Mouse (Mus musculus) kidney, postnatal 36 days (tissue): Measurements from ENCODE around the gene Glyctk.
A peak's percentile ranks its signal among the peaks of the same experiment; 100 is the strongest.

Source experiments
- DNase-seq, 2 experiments: peaks; one replicate each; pipeline ENCODE4 v3.0.0; 2021 to 2022; ENCODE audit warnings: mixed read lengths in 2 of 2

Glyctk gene

GRCm38 (mm10) chr9:106145582-106145981 lies 12.4 kb downstream of the Glyctk start:
- no peak for DNase-seq

GRCm38 (mm10) chr9:106144176-106144575 lies 13.8 kb downstream of the Glyctk start:
- no peak for DNase-seq

GRCm38 (mm10) chr9:106141955-106142354 lies 16.0 kb downstream of the Glyctk start:
- no peak for DNase-seq

DNA sequence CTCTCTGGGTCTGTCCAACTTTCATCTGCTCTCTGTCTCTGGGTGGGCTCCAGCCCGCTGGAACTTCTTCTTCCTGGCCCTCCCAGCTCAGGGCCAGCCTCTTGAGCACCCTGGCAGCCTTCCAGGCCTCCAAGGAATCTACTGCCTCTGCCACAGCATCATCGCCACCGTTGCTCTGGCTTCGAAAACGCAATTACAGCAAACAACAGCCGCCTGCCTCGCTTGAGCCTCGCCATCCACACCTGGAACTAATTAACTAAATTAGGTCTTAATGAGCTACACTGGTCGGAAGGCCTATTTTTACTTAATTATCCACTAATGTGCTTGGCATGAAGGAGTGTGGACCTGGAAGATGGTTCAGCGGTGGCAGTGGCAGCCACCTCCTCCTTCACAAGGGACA lies 18.2 kb downstream of the Glyctk start:
- peak in 1 of 2 experiments; percentile 61 for DNase-seq

DNA sequence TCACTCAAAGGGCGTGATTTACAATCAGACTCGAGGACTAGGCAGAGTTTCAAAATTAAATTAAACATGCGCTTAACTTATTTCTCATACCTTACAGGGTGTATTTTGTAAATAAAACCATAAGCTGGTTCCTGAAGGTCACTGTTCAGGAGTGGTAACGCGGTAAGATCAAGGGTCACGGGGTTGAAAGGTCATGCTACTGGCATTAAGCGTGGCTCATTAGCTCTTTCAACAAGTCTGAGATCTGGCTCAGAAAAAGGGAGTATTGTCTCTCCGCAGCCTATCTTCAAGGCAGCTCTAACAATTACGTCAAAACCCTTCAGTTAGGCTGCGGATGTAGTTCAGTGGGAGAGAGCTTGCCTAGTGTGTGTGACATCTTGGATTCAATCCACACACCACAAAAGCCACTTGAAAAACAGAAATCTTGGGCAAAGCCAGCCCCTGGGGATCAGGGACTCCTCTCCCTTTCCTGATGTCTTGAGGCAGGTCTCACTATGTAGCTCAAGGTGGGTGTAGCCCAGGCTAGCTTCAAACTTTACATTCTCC lies 20.2 kb downstream of the Glyctk start:
- DNase-seq, result no peak

- no peak for DNase-seq
Observed at GRCm38 (mm10) chr9:106130250-106130649, 27.7 kb downstream of the Glyctk start.

DNA sequence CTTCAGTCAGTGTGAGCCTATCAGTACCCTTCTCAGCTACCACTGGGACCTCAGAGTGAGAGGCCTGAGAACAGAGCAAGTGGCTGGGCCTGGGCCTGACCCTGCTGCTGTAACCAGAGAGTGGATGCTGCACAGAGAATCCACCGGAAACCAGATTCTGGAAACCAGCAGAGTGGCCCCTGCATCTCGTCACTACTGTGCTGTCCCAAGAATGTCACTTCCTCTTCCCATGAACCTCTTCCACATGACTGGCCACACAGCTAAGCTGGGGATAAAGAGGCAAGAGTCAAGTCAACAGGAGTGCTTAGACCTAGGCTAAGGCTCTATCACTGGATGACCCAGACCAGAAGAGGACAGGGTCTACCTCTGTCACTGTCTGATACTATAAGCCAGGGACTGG lies 28.9 kb downstream of the Glyctk start:
- no peak for DNase-seq

DNA sequence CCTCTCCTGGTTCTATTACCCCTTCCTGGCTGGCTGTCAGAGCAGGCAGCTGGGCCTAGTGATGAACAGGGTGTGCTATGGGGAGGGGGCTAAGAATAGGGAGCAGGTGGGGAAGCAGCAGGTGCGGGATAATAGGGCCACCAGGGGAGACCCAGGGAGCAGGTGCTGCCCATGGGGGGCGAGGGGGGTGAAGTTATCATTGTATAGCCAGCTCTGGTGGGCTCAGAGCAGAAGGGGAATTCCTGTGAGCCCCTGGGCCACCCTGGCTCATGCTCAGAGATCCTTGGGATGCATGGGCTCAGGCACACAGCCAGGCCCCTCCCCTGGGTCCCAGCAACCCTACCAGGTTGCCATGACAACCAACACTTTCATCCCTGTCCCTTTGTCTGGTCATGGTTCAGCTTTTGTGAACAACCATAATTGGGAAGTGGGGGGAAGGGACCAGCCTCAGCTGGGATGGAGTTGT lies 31.1 kb downstream of the Glyctk start:
- no peak for DNase-seq

DNA sequence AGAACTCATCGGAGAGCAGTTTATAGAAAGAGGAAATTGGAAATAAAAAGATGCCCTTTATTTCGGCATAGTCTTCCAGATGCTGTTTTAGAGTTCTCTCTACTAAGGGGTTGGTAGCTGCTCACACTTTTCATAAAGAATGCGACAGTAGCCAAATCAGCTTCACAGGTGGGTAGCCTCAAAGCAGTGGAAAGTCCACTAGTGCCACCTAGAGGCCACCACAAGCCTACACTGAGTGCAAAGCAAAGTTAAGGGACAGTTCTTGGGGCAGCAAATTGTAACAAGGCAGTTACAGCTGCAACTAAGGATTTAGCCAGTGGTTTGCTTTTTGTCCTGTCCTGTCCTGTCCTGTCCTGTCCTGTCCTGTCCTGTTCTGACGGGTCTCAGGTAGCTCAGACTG lies 34.3 kb downstream of the Glyctk start:
- peak; percentile 40 to 69 for DNase-seq

DNA sequence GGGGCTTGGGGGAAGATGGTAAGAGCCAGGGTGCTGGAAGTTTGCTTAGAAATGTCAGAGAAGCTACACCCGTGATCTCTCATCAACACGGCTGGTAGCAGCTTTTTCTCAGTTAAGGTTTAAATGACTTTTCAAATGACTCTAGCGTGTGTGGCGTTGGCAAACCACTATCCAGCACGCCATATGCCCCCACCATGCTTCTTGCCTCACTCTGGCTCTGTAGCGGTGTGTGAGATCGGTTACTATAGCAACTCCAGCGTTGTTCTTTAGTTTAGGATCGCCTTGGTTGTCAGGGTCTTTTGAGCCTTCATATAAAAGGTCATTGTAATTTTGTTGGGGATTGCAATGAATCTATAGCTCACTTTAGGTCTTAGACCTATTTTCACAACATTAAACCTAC lies 38.9 kb downstream of the Glyctk start:
- no peak for DNase-seq

DNA sequence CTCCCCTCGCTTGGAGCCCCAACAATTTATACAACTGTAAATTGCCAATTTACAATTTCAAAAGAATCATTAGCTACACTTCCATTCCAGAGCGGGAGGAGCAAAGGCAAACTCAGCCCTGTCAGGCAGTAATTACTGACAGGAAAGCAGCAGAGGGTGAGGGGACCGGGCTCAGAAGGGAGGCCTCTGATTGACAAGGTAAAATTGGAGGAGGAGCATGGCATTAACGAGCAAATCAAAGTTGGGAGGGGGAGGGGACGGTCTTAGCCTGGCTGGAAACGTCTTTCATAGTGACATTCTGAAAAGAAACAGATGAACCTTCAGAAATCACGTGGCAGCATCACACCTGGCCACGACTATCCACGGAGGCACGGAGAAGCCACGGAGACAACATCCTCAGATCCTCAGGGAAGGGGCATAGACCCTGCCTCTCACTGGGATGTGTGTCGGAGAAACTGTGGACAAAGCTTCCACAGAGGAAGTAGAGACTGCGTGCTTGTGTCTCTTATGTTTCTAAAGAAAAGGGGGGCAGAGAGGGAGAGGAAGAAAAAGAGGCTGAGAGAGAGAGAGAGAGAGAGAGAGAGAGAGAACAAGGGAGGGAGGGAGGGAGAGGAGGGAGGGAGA lies 42.0 kb downstream of the Glyctk start:
- no peak for DNase-seq

- peak; percentile 53 to 87 for DNase-seq
Observed at GRCm38 (mm10) chr9:106112770-106113423, 45.0 kb downstream of the Glyctk start.

- DNase-seq, result no peak
Observed at GRCm38 (mm10) chr9:106106241-106106640, 51.7 kb downstream of the Glyctk start.

- DNase-seq, result no peak
Observed at GRCm38 (mm10) chr9:106104401-106104800, 53.5 kb downstream of the Glyctk start.
